Comparison of ENCODE assay signal across 9 mouse cellular contexts in the genomic region with DNA sequence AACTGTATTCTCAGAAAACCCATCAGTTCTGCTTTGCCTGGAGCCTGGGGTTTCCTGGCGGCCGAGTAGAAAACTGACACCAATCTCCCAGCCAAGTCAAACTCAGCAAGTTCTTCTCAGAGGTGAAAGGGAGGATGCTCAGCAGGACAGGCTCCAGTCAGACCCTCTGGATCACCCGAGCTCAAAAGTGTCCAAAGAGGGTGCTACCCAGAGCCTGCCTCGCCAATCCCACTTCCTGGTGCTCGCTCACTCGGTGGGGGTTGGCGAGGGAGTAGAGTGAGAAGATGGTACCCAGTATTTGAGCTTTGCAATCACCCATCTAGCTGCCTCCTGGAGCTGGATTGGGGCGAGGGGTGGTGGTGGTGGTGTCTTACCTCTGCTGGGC. TPM values are rescaled to one million over a fixed set of nuclear protein-coding genes. Genes with fewer than 3 reads are reported as not detected.
DNase-seq lines count a peak whose midpoint lies in the region; ATAC-seq and TF ChIP-seq lines count a peak whose summit lies in the region.
"Had no signal": no experiment of that assay in that cellular context is flagged by ENCODE, and none has a peak within 500 bp of the region (broad histone marks: within the 10 kb centered on the region; RNA-seq: fewer than 3 reads in every experiment).

No protein-coding gene starts in this region.

- DNase-seq in hindbrain, embryonic 10.5 days (ENCODE audit: low spot score): no peak
- DNase-seq in hindbrain, postnatal 0 days (ENCODE audit: low spot score): no peak
- peak; percentile 46 for DNase-seq in 3134 (ENCODE audit: extremely low read depth, insufficient read length, low spot score)
- DNase-seq in liver, embryonic 13.5 days: no peak
- DNase-seq in right cerebral cortex, postnatal 14 days: no peak
- no peak for DNase-seq in adrenal gland, postnatal 10 days
- no peak for DNase-seq in frontal cortex, postnatal 14 days (ENCODE audit: low spot score in 2 of 2)
- DNase-seq: cerebellum, adult 11-12 months had no signal

- no peaks in the 10 kb centered on the region for H3K36me3 ChIP-seq in hindbrain, embryonic 10.5 days
- H3K36me3 ChIP-seq in hindbrain, postnatal 0 days (ENCODE audit: insufficient read depth, low read length): no peaks in the 10 kb centered on the region
- no peaks in the 10 kb centered on the region for H3K36me3 ChIP-seq in liver, embryonic 13.5 days

- H3K27me3 ChIP-seq in hindbrain, embryonic 10.5 days (ENCODE audit: insufficient read depth, poor library complexity, severe bottlenecking): peaks cover 54% of the 10 kb centered on the region
- 0 out of 2 replicates have a peak, but pooled peaks cover 15% of the 10 kb centered on the region for H3K27me3 ChIP-seq in hindbrain, postnatal 0 days (ENCODE audit: insufficient read depth, low read length)
- peaks cover 38% of the 10 kb centered on the region for H3K27me3 ChIP-seq in liver, embryonic 13.5 days

- H3K27ac ChIP-seq in hindbrain, embryonic 10.5 days: no peak overlapping the region
- no peak overlapping the region for H3K27ac ChIP-seq in hindbrain, postnatal 0 days
- H3K27ac ChIP-seq in bone marrow, adult 2 months (ENCODE audit: control insufficient read depth, insufficient read depth, low read depth, low read length, poor library complexity): peak overlapping the region; percentile 85
- no peak overlapping the region for H3K27ac ChIP-seq in liver, embryonic 13.5 days

- H3K4me3 ChIP-seq in hindbrain, embryonic 10.5 days: 0 out of 2 replicates have a peak overlapping the region, but pooled peaks have one; percentile 42
- no peak overlapping the region for H3K4me3 ChIP-seq in hindbrain, postnatal 0 days (ENCODE audit: low read length)
- H3K4me3 ChIP-seq in bone marrow, adult 2 months (replicated peaks; ENCODE audit: control insufficient read depth, low read depth, low read length): peak overlapping the region; percentile 67
- peak overlapping the region; percentile 38; the same call in 1 of the 2 replicates for H3K4me3 ChIP-seq in liver, embryonic 13.5 days (replicated peaks)

- no peak for TF ChIP-seq CTCF in hindbrain, postnatal 0 days (IDR thresholded peaks at IDR 0.05; ENCODE audit: low read depth)
- TF ChIP-seq CTCF in bone marrow, adult 2 months (IDR thresholded peaks at IDR 0.05; ENCODE audit: control insufficient read depth, insufficient read depth, low read length): no peak

- no peak overlapping the region for H3K4me2 ChIP-seq in hindbrain, postnatal 0 days (ENCODE audit: low read depth, low read length)
- peak overlapping the region; percentile 50 for H3K4me2 ChIP-seq in liver, embryonic 13.5 days

- no peak overlapping the region for H3K9ac ChIP-seq in hindbrain, postnatal 0 days (replicated peaks; ENCODE audit: low read length)
- H3K9ac ChIP-seq in liver, embryonic 13.5 days: no peak overlapping the region

- TF ChIP-seq POLR2A in bone marrow, adult 2 months (IDR thresholded peaks at IDR 0.05; ENCODE audit: borderline replicate concordance, control insufficient read depth, low read depth, low read length): no peak

- H3K9me3 ChIP-seq in hindbrain, embryonic 10.5 days: no peaks in the 10 kb centered on the region
- no peaks in the 10 kb centered on the region for H3K9me3 ChIP-seq in hindbrain, postnatal 0 days (ENCODE audit: low read length)
- no peaks in the 10 kb centered on the region for H3K9me3 ChIP-seq in liver, embryonic 13.5 days (replicated peaks)

- 36% methylated on average over 8 of the region's 8 CpGs for WGBS in hindbrain, embryonic 10.5 days
- 43% methylated on average over 8 of the region's 8 CpGs for WGBS in hindbrain, postnatal 0 days
- WGBS in bone marrow, adult 2 months: 5% methylated on average over 8 of the region's 8 CpGs
- 20% methylated on average over 8 of the region's 8 CpGs for WGBS in liver, embryonic 13.5 days (ENCODE audit: insufficient replicate concordance)

- H3K4me1 ChIP-seq in hindbrain, embryonic 10.5 days (replicated peaks): peaks cover 14% of the 10 kb centered on the region
- no peaks in the 10 kb centered on the region for H3K4me1 ChIP-seq in hindbrain, postnatal 0 days (ENCODE audit: insufficient read depth, low read length)
- H3K4me1 ChIP-seq in bone marrow, adult 2 months (ENCODE audit: control insufficient read depth, insufficient read depth, low read length): peaks cover 2% of the 10 kb centered on the region; the same call in 1 of the 2 replicates
- H3K4me1 ChIP-seq in liver, embryonic 13.5 days (replicated peaks): no peaks in the 10 kb centered on the region; the same call in none of the 2 replicates

- no peak for ATAC-seq in hindbrain, postnatal 0 days
- ATAC-seq in liver, embryonic 13.5 days (ENCODE audit: low read depth): no peak

RNA-seq across cellular contexts. Expression of a gene that starts 1.3 kb away (rescaled TPM):
- 11.6 and 14.7 TPM in 2 replicates for polyA plus RNA-seq in hindbrain, embryonic 10.5 days (2016; fragmentation: Nextera tagmentation; extraction: Ambion mirVana)
- 15.3 and 22.1 TPM in 2 replicates for total RNA-seq in hindbrain, postnatal 0 days (2014; rRNA removed)
- polyA plus RNA-seq in hindbrain, postnatal 0 days (2015; fragmentation: Nextera tagmentation; extraction: Ambion mirVana): 33.3 and 35.3 TPM in 2 replicates
- 85.0 and 239 TPM in 2 replicates for polyA plus RNA-seq in bone marrow, adult 2 months (2011; ENCODE audit: insufficient read depth, insufficient read length, low replicate concordance, missing spikeins)
- polyA plus RNA-seq in liver, embryonic 13.5 days (2015; fragmentation: Nextera tagmentation; extraction: Ambion mirVana): 17.3 and 19.2 TPM in 2 replicates
- 10 to 100 TPM; 39.1 to 42.0 TPM for total RNA-seq in adrenal gland, postnatal 10 days (2021)

RNA-seq across cellular contexts. Expression of a gene that starts 10.3 kb away (rescaled TPM):
- 1.4 and 7.6 TPM in 2 replicates for polyA plus RNA-seq in hindbrain, embryonic 10.5 days (2016; fragmentation: Nextera tagmentation; extraction: Ambion mirVana)
- 234 and 282 TPM in 2 replicates for total RNA-seq in hindbrain, postnatal 0 days (2014; rRNA removed)
- 466 and 477 TPM in 2 replicates for polyA plus RNA-seq in hindbrain, postnatal 0 days (2015; fragmentation: Nextera tagmentation; extraction: Ambion mirVana)
- polyA plus RNA-seq in bone marrow, adult 2 months (2011; ENCODE audit: insufficient read depth, insufficient read length, low replicate concordance, missing spikeins): not detected in 2 replicates
- polyA plus RNA-seq in liver, embryonic 13.5 days (2015; fragmentation: Nextera tagmentation; extraction: Ambion mirVana): 0.17 and 0.47 TPM in 2 replicates
- 10 to 100 TPM in 1 of 2 experiments, 1 to 10 TPM in 1; 7.5 to 18.2 TPM for total RNA-seq in adrenal gland, postnatal 10 days (2021)

RNA-seq across cellular contexts. Expression of a gene that starts 16.0 kb away (rescaled TPM):
- polyA plus RNA-seq in hindbrain, embryonic 10.5 days (2016; fragmentation: Nextera tagmentation; extraction: Ambion mirVana): 14.0 and 17.1 TPM in 2 replicates
- total RNA-seq in hindbrain, postnatal 0 days (2014; rRNA removed): 24.0 and 26.5 TPM in 2 replicates
- 129 and 150 TPM in 2 replicates for polyA plus RNA-seq in hindbrain, postnatal 0 days (2015; fragmentation: Nextera tagmentation; extraction: Ambion mirVana)
- 7.8 and 16.2 TPM in 2 replicates for polyA plus RNA-seq in bone marrow, adult 2 months (2011; ENCODE audit: insufficient read depth, insufficient read length, low replicate concordance, missing spikeins)
- 41.1 and 44.2 TPM in 2 replicates for polyA plus RNA-seq in liver, embryonic 13.5 days (2015; fragmentation: Nextera tagmentation; extraction: Ambion mirVana)
- 100 to 1,000 TPM; 353 to 358 TPM for total RNA-seq in adrenal gland, postnatal 10 days (2021)

RNA-seq across cellular contexts. Expression of a gene that starts 18.1 kb away (rescaled TPM):
- 2.3 and 6.3 TPM in 2 replicates for polyA plus RNA-seq in hindbrain, embryonic 10.5 days (2016; fragmentation: Nextera tagmentation; extraction: Ambion mirVana)
- 1.9 and 5.9 TPM in 2 replicates for total RNA-seq in hindbrain, postnatal 0 days (2014; rRNA removed)
- polyA plus RNA-seq in hindbrain, postnatal 0 days (2015; fragmentation: Nextera tagmentation; extraction: Ambion mirVana): 1.2 and 1.3 TPM in 2 replicates
- polyA plus RNA-seq in bone marrow, adult 2 months (2011; ENCODE audit: insufficient read depth, insufficient read length, low replicate concordance, missing spikeins): 0.23 and 2.3 TPM in 2 replicates
- 0.07 and 0.13 TPM in 2 replicates for polyA plus RNA-seq in liver, embryonic 13.5 days (2015; fragmentation: Nextera tagmentation; extraction: Ambion mirVana)
- total RNA-seq in adrenal gland, postnatal 10 days (2021): 1 to 10 TPM; 6.1 to 7.0 TPM

RNA-seq across cellular contexts. Expression of a gene that starts 35.5 kb away (rescaled TPM):
- polyA plus RNA-seq in hindbrain, embryonic 10.5 days (2016; fragmentation: Nextera tagmentation; extraction: Ambion mirVana): 7.9 and 10.8 TPM in 2 replicates
- total RNA-seq in hindbrain, postnatal 0 days (2014; rRNA removed): not detected in 2 replicates
- polyA plus RNA-seq in hindbrain, postnatal 0 days (2015; fragmentation: Nextera tagmentation; extraction: Ambion mirVana): 1.2 and 1.5 TPM in 2 replicates
- polyA plus RNA-seq in bone marrow, adult 2 months (2011; ENCODE audit: insufficient read depth, insufficient read length, low replicate concordance, missing spikeins): not detected in 2 replicates
- 0.52 and 1.1 TPM in 2 replicates for polyA plus RNA-seq in liver, embryonic 13.5 days (2015; fragmentation: Nextera tagmentation; extraction: Ambion mirVana)
- total RNA-seq in adrenal gland, postnatal 10 days (2021): 1 to 10 TPM; 4.0 to 5.6 TPM

Comparison
In these comparisons a context has a peak if more than half of its experiments do, and no peak if none do; other contexts are left out.
1. RNA of a gene that starts 10.3 kb away (polyA plus RNA-seq): 466 to 477 TPM in hindbrain, postnatal 0 days; 1.4 to 7.6 TPM in hindbrain, embryonic 10.5 days, 0.17 to 0.47 TPM in liver, embryonic 13.5 days and not detected in bone marrow, adult 2 months; every median in the first group is over 10 times any median in the second.